Mouse (Mus musculus) right cerebral cortex, adult 2 months (tissue): Measurements from ENCODE around the gene Trim43a.
"Not testable (repeated sequence)": the region's sequence is repeated elsewhere in the genome, so short reads cannot be mapped to it uniquely, and the experiment has no call there.

Experiments
- DNase-seq, 2 experiments: peaks; one replicate each; pipeline ENCODE4 v3.0.0; 2021 to 2022; ENCODE audit warnings: low spot score in 2 of 2

The Trim43a gene

DNA sequence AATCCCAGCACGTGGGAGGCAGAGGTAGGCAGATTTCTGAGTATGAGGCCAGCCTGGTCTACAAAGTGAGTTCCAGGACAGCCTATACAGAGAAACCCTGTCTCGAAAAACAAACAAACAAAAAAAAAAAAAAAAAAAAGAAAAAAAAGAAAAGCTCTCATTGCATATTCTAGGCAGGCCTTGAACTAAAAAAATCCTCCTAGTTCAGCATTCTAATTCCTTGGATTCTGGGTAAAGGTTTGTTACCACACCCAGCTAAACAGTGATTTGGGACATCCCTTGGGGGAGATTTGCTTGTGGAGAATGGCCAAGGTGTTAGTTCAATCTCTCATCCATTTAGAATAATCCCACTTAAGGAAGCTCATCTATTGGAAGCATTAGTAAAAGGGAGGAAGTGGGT lies at the start of gene Trim43a:
Gene Trim43a (plus strand): TSS at position 301 of the 400 bp plus-strand sequence.
- not testable (repeated sequence) for DNase-seq

- no peak for DNase-seq
These were observed 46.6 kb upstream of the Trim43a start for GRCm38 (mm10) chr9:88534093-88534492.

DNA sequence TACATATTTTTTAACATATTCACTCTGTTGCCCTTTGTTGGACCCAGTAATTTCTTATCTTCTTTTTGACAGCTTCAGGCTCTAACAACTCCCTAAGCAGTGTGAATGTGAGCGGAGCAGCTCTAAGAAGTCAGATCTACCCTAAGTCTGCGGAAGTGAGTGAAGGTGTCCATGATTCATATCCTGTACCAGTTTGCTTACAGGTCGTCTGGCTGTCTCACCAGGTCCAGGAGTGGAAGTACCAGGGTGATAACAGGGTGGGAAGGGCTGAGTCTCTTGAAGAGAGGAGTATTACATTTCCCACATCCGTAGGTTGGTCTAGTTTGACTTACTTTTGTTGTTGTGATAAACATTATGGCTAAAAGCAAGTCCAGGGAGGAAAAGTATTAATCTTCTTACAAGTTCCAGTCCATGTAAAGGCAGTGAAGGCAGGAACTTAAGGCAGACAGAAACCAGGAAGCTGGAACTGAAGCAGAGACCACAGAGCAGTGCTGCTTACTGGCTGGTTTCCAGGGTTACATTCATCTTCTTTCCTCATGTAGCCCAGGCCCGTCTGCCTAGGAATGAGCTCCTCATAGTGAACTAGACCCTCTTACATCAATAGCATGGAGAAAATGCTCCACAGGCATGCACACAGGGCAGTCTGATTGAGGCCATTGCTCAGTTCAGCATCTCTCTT lies 41.0 kb upstream of the Trim43a start:
- no peak for DNase-seq

GRCm38 (mm10) chr9:88542816-88543215 lies 37.9 kb upstream of the Trim43a start:
- DNase-seq, result peak; percentile 8 to 30

GRCm38 (mm10) chr9:88545534-88545933 lies 35.2 kb upstream of the Trim43a start:
- DNase-seq, result peak in 1 of 2 experiments; percentile 11

- DNase-seq, result peak in 1 of 2 experiments; percentile 54
These were observed 34.5 kb upstream of the Trim43a start for GRCm38 (mm10) chr9:88546166-88546565.

DNA sequence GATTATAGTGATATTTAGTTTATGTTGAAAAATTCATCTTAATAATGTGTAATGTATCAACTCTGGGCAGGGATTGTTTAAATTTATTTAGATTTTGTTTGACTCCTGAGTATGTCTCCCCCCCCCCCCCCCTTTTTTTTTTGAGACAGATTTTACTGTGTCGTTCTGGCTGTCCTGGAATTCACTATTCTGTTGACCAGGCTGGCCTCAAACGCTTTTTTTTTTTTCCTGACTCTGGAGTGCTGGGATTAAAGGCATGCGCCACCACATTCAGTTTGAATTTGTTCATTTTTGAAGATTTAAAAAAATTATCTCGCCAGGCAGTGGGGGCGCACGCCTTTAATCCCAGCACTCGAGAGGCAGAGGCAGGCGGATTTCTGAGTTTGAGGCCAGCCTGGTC lies 34.0 kb upstream of the Trim43a start:
- DNase-seq, result no peak

DNA sequence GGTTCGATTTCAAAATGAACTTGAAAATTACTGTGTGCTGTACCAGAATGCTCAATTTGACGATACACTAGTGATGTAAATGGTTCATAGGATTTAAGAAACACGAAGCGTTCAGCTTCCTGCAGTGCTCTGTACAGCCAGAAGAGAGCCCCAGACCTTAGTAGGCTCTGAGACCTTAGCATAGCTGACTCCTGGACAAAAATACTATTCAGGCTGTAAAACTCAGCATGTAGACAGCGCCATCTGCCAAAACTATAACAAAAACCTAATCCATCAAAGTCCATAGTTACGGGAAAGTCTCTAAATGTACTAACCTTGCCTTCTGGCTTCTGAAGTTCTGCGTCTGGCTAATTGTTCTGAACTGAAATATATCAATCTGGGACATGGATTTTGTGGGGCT lies 33.4 kb upstream of the Trim43a start:
- peak; percentile 26 for DNase-seq

DNA sequence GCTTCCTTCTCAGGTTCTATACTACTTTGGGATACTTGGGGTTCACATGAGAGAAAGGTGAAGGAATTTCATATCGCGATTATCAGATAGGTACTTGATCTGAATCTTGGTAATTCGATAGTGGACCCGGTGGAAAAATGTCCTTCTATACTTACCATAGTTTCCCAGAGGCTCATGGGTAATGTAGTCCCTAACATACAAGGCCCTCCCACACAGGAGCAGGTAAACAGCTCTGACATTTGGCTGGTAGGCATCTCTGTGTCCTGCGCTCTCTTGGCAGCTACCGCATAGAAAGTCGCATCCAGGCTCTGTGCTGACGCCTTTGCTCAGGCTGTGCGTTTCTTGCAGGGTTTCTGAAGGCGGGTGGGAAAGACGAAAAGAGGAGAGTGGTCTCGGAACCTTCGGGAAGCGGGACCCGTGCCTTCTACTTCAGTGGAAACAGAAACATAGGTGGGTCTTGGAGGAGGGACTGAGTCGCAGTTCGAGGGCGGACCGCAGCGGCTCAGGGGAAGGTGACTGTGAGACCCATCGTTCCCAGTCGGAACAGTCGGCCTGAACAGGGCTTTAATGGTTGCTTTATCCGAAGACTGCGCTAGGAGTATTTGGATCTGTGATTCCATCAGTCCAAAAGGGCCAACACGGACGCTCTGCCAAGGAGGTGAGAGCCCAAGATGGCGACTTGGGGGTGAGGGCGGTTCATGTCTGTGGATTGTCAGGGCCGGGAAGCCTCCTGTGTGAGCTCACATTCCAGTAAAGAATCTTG lies 32.7 kb upstream of the Trim43a start, which contains the start of gene Zfp949:
Gene Zfp949 (plus strand): TSS at position 170 of the 763 bp plus-strand sequence.
- peak; percentile 85 to 88 for DNase-seq

DNA sequence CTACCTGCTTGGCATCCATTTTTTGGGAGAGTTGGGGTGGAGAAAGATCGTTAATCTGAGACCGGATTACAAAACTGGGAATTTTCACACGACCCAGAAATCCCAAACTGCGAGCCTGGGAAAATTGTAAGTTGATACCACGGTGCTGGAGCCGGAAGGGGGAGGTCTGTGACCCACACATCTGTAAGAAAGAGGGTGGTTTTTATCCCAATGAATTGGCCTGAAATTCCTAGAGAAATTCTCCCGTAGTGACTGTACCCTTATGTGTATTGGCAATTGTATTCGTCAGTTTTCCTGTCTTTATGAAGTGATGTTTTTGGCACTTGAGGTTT lies 32.1 kb upstream of the Trim43a start:
- no peak for DNase-seq

- no peak for DNase-seq
These were observed 27.6 kb upstream of the Trim43a start for GRCm38 (mm10) chr9:88553071-88553470.

DNA sequence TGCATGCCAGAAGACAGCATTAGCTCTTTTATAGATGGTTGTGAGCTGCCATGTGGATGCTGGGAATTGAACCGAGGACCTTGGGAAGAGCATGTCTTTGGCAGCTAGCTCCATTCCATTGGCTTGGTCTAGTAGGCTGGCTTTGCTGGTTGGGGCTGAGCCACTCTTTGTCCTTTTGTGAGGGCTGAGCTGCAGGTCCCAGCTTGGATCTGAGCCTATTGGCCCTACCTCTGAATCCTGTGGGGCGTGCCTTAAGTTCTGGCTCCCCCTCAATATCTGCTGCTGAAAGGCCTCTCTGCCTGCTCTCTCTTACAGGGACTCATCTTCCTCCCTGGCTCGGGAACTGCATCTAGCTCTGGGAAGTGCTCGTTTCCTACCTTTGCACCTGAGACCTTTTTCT lies 22.5 kb upstream of the Trim43a start:
- no peak for DNase-seq

DNA sequence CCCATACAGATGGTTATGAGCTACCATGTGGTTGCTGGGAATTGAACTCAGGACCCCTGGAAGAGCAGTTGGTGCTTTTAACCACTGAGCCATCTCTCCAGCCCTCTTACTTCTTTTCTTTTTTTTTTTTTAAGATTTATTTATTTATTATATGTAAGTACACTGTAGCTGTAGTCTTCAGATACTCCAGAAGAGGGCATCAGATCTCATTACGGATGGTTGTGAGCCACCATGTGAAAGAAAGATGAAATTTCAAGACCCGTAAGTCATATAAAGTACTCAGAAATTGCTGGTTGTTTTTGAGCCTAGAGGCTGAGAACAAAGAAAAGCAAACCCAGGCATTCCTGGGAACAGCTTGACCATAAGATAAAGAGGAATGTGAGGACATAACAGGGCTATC lies 19.2 kb upstream of the Trim43a start:
- DNase-seq, result not testable (repeated sequence)

- not testable (repeated sequence) for DNase-seq
These were observed 10.2 kb upstream of the Trim43a start for GRCm38 (mm10) chr9:88570471-88570870.

DNA sequence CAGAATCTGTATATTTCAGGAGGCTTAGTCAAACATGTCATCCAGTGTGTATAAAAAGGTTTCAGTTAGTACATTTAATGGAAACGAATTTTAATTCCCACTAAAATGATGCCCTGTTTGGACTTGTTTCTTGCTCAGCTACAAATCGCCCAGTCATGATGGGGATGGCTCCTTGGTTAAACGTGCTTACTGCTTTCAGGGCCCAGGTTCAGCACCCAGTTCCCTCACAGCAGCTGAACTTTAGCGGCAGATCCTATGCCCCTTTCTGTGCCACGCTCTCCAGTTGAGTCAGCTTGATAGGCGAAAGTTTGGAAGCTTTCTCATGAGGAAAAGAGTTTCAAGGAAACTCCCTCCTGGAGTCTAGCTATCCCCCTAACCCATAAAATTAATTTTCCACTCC lies 13.0 kb downstream of the Trim43a start:
- not testable (repeated sequence) for DNase-seq

DNA sequence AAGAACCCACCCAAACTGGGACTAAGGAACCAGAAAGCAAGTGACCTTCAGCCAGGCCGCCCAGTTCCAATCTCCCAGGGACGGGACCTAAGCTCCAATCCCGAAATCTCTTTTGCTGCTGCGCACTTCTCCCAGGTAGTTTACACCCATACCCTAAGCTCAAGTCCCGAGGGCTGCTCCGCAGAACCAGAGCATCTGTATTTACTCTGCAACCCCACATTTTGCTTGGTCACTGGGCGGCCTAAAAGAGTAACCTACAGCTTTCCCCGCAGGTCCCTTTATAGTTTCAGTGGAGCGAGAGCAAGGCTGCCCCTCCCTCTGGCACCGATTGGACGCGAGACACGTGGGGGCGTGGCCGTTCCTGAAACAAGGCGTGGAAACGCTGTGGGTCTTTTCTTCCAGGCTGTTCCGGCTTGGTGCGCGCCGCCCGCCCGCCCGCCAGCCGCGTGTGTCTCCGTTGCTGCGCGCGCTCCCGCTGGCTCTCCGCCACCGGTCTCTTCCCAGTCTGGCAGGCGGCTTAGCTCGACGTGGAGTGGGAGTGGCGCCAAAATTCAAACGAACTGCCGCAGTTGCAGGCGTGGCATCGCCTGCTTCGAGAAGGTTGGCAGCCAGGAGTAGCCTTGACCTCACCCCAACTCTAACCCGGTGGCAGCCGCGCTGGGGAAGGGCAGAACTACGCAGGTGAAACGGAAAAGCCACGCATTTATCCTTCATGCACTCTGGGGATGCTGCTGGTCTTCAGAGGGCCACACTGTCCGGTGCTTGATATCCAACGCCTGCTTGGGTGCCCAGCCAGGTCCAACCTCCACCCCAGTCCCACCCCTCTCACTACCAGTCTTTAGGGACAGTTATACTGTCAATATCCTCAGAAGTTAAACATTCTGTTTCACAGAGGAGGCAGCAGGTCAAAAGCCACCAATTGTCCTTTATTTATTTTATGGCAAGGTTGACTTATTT lies 18.8 kb downstream of the Trim43a start:
- peak; percentile 98 for DNase-seq

DNA sequence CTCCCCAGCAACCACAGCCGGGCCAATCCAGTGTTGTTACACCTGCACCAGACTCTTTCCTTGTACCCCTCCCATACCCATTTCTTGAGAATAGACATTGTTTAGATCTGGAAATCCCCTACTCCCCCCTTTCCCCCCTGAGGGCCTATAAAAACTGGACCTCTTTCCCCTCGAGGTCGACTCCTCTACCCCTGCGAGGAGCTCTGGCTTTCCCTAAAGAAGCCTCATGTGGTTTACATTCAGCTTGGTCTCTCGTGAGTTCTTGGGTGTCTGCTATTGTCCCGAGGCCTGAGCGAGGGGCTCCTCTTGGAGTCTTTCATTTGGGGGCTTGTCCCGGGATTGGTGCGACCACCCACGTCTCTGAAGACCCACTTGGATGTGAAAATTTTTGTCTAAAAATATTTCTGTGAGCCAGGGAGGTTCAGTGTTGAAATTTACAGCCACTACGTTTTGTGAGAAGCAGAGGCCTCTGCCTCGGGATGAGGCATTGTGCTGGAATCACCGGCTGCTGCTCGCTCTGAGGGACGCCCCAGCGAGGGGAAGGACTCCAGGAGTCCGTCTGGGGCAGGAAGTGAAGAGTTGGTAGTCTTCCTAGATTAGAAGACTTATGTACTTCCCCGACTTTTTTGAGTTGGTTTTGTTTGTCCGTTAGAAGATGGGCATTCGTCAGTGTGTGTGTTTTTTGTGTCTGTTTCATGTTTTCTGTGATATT lies 45.3 kb downstream of the Trim43a start:
- not testable (repeated sequence) for DNase-seq

DNA sequence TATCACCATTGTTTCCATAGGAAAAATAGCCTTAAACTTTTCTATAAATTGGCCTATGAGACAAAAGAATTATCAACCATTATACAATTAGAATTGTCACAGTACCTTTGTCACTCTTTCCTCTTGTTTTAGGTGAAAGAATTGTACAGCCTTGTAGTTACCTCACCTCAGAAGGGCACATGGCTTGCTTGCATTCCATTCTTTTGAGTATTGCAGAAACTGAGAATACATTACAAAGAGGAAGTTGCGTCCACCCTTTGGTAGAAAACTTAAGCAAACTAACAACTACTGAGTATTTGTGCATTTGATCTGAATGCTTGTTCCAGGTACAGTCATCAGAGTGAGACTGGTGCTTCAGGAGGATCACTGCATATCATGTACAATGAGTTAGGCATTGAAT lies 57.4 kb downstream of the Trim43a start:
- DNase-seq, result not testable (repeated sequence)
